Mouse (Mus musculus): ENCODE results near the gene Enc1.

GRCm38 (mm10) chr13:97227795-97228194 lies 13.1 kb upstream of the Enc1 start:
- TF ChIP-seq GATA1 (IDR thresholded peaks at IDR 0.05; ENCODE audit: low read length): no peak
- no peak for TF ChIP-seq TAL1 (IDR thresholded peaks at IDR 0.05; ENCODE audit: low read length)
